Mouse (Mus musculus): Measurements from ENCODE around the gene Ccdc124. TPM values are rescaled to one million over a fixed set of nuclear protein-coding genes. Genes with fewer than 3 reads are reported as not detected.

The Ccdc124 gene
- total and polyA plus RNA-seq, 3 experiments: 36.2 to 82.0 (median 58.7) TPM

DNA sequence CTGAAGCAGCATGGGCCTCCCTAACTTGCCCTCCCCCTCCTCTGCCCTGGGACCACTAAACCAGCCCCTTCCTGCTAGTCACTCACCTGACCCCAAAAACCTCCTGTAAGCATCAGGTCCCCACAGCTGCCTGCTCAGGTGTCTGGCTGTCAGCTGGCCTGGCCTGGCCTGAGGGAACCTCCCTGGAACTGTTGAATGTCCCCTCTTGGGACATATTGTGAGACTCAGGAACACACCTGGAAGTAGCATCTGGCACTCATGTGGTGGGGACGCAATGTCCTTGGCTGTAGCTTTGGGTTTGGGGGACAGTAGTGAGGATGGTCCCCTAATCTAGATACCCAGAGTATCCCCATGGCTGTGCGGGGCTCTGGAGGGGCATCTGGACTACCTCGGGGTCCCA, 39.7 kb downstream of the Ccdc124 start:
- no peaks in the 10 kb centered on the region for H3K27me3 ChIP-seq (replicated peaks)
- no peaks in the 10 kb centered on the region for H3K9me3 ChIP-seq (replicated peaks; ENCODE audit: low read length)
- H3K4me1 ChIP-seq (ENCODE audit: control insufficient read depth in 1 of 2, insufficient read depth in 2 of 2): peaks cover 15 to 27% of the 10 kb centered on the region in 2 experiments
- no peak overlapping the region for H3K27ac ChIP-seq (ENCODE audit: insufficient read depth, low read depth)
- no peak for TF ChIP-seq ZKSCAN1 (IDR thresholded peaks at IDR 0.05; ENCODE audit: borderline replicate concordance, low read depth, low read length)
- no peak for TF ChIP-seq ZMIZ1 (IDR thresholded peaks at IDR 0.05; ENCODE audit: low read depth, low read length)
- no peak for TF ChIP-seq RCOR1 (conservative IDR thresholded peaks at IDR 0.05; ENCODE audit: low read depth, low read length)
- DNase-seq (ENCODE audit: extremely low read depth): no peak
- dilution Hi-C loops (cut with MboI; ENCODE audit: extremely low pct_ligation_motif_present, extremely low pct_unique_long_range_greater_than_20kb, low sequenced_read_pairs): no loop called here
- no peaks in the 10 kb centered on the region for H3K79me2 ChIP-seq (replicated peaks; ENCODE audit: control insufficient read depth, extremely low read depth, insufficient read depth, poor library complexity, severe bottlenecking)
- H3K4me3 ChIP-seq (replicated peaks in 1 of 3; ENCODE audit: low read depth in 2 of 3, low read length in 2 of 3, poor library complexity in 1 of 3): no peak overlapping the region
- in situ Hi-C loops (cut with MboI; ENCODE audit: low pct_ligation_motif_present, low pct_unique_long_range_greater_than_20kb, low sequenced_read_pairs): no loop called here
- peaks cover 12 to 27% of the 10 kb centered on the region in 2 experiments for H3K36me3 ChIP-seq (replicated peaks in 1 of 2; ENCODE audit: control insufficient read depth in 1 of 2, insufficient read depth in 1 of 2, low read length in 1 of 2)
- no peak overlapping the region for H3K4me2 ChIP-seq (ENCODE audit: insufficient read depth, low read depth, poor library complexity, severe bottlenecking)
- H3K9ac ChIP-seq (ENCODE audit: insufficient read depth, low read depth): no peak overlapping the region

DNA sequence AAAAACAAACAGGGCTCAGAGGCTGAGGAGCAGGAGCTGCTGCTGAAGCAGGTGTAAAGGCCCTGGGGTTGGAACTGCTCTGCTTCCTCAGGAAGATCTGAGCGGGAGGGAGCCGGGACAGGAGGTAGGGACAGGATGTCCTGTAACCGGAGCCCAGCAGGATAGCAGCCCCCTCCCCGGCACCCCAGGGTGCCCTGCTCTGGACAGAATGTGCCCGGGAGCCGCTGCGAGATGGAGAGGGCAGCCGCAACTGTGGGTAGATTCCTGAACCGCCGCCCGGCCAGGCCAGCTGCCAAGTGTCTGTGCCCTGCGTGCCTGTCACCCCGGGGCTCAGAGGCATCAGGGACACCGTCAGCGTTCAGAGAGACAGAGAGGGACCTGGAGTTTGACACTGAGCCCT, 40.2 kb downstream of the Ccdc124 start:
- dilution Hi-C loops (cut with MboI; ENCODE audit: extremely low pct_ligation_motif_present, extremely low pct_unique_long_range_greater_than_20kb, low sequenced_read_pairs) (no loop called here), in situ Hi-C loops (cut with MboI; ENCODE audit: low pct_ligation_motif_present, low pct_unique_long_range_greater_than_20kb, low sequenced_read_pairs) (no loop called here)
- no peak for DNase-seq (ENCODE audit: extremely low read depth)
- H3K9ac ChIP-seq (ENCODE audit: insufficient read depth, low read depth): no peak overlapping the region
- TF ChIP-seq E2F4 (IDR thresholded peaks at IDR 0.05; ENCODE audit: insufficient replicate concordance, low read depth, low read length): no peak
- TF ChIP-seq CTCF (conservative IDR thresholded peaks at IDR 0.05 in 1 of 2, IDR thresholded peaks at IDR 0.05 in 1 of 2; ENCODE audit: low read depth in 2 of 2, low read length in 2 of 2): no peak
- TF ChIP-seq IRF4 (IDR thresholded peaks at IDR 0.05; ENCODE audit: low read depth, low read length): no peak
- no peak for TF ChIP-seq HCFC1 (IDR thresholded peaks at IDR 0.05; ENCODE audit: low read depth, low read length)
- TF ChIP-seq ETS1 (conservative IDR thresholded peaks at IDR 0.05; ENCODE audit: low read depth, low read length): no peak
- no peak for TF ChIP-seq USF1 (IDR thresholded peaks at IDR 0.05; ENCODE audit: low read depth, low read length)
- TF ChIP-seq POLR2AphosphoS2 (IDR thresholded peaks at IDR 0.05; ENCODE audit: low read depth, low read length): no peak
- no peak for TF ChIP-seq ZNF384 (IDR thresholded peaks at IDR 0.05; ENCODE audit: low read depth, low read length)
- TF ChIP-seq EP300 (IDR thresholded peaks at IDR 0.05; ENCODE audit: low read length): no peak
- TF ChIP-seq NELFE (IDR thresholded peaks at IDR 0.05; ENCODE audit: low read depth, low read length): no peak
- no peak for TF ChIP-seq CHD1 (IDR thresholded peaks at IDR 0.05; ENCODE audit: low read depth, low read length)
- no peaks in the 10 kb centered on the region for H3K27me3 ChIP-seq (replicated peaks)
- no peak overlapping the region for H3K4me2 ChIP-seq (ENCODE audit: insufficient read depth, low read depth, poor library complexity, severe bottlenecking)
- peak overlapping the region in 1 of 3 experiments; percentile 17 for H3K4me3 ChIP-seq (replicated peaks in 1 of 3; ENCODE audit: low read depth in 2 of 3, low read length in 2 of 3, poor library complexity in 1 of 3)
- H3K4me1 ChIP-seq (ENCODE audit: control insufficient read depth in 1 of 2, insufficient read depth in 2 of 2): peaks cover 14 to 23% of the 10 kb centered on the region in 2 experiments
- H3K9me3 ChIP-seq (replicated peaks; ENCODE audit: low read length): no peaks in the 10 kb centered on the region
- H3K27ac ChIP-seq (ENCODE audit: insufficient read depth, low read depth): no peak overlapping the region
- no peaks in the 10 kb centered on the region for H3K79me2 ChIP-seq (replicated peaks; ENCODE audit: control insufficient read depth, extremely low read depth, insufficient read depth, poor library complexity, severe bottlenecking)
- H3K36me3 ChIP-seq (replicated peaks in 1 of 2; ENCODE audit: control insufficient read depth in 1 of 2, insufficient read depth in 1 of 2, low read length in 1 of 2): peaks cover 12 to 27% of the 10 kb centered on the region in 2 experiments

DNA sequence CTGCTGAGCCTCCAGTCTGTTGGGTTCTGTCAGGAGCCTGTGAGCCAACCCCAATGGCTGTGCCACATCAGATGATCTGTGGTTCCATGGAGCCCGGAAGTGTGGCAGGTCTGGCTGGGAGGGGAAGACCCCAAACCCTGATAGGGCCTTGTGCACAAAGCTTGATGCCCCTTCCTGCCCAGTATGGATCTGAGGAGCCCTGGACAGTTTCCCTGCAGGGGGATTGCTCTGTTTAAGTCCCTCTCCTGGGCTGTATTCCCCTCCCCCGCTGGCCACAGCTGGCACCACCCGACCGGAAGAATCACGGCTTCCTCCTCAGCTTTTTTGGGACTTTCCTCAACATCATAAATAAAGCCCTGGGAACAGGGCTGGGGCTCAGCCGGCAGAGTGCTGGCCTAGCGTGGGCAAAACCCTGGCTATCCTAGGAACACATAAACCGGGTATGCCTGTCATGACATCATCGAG, 40.7 kb downstream of the Ccdc124 start:
- DNase-seq (ENCODE audit: extremely low read depth): peak; percentile 55
- dilution Hi-C loops (cut with MboI; ENCODE audit: extremely low pct_ligation_motif_present, extremely low pct_unique_long_range_greater_than_20kb, low sequenced_read_pairs) (no loop called here), in situ Hi-C loops (cut with MboI; ENCODE audit: low pct_ligation_motif_present, low pct_unique_long_range_greater_than_20kb, low sequenced_read_pairs) (no loop called here)
- peak overlapping the region in 1 of 3 experiments; percentile 17 for H3K4me3 ChIP-seq (replicated peaks in 1 of 3; ENCODE audit: low read depth in 2 of 3, low read length in 2 of 3, poor library complexity in 1 of 3)
- TF ChIP-seq SIN3A (IDR thresholded peaks at IDR 0.05; ENCODE audit: low read length): 0 out of 2 replicates have a peak, but pooled peaks have one; percentile 35
- TF ChIP-seq MAFK (IDR thresholded peaks at IDR 0.05; ENCODE audit: insufficient replicate concordance, low read length): no peak
- TF ChIP-seq MYC (IDR thresholded peaks at IDR 0.05; ENCODE audit: low read depth, low read length): no peak
- peak; percentile 61; the same call in 1 of the 2 replicates for TF ChIP-seq ELF1 (IDR thresholded peaks at IDR 0.05; ENCODE audit: low read depth, low read length)
- TF ChIP-seq CHD2 (IDR thresholded peaks at IDR 0.05; ENCODE audit: low read length): peak; percentile 59; the same call in 1 of the 2 replicates
- TF ChIP-seq ETS1 (conservative IDR thresholded peaks at IDR 0.05; ENCODE audit: low read depth, low read length): peak; percentile 33; the same call in 1 of the 2 replicates
- TF ChIP-seq ZNF384 (IDR thresholded peaks at IDR 0.05; ENCODE audit: low read depth, low read length): no peak
- H3K9me3 ChIP-seq (replicated peaks; ENCODE audit: low read length): no peaks in the 10 kb centered on the region
- H3K4me1 ChIP-seq (ENCODE audit: control insufficient read depth in 1 of 2, insufficient read depth in 2 of 2): peaks cover 13 to 21% of the 10 kb centered on the region in 2 experiments
- no peak overlapping the region for H3K9ac ChIP-seq (ENCODE audit: insufficient read depth, low read depth)
- no peaks in the 10 kb centered on the region for H3K79me2 ChIP-seq (replicated peaks; ENCODE audit: control insufficient read depth, extremely low read depth, insufficient read depth, poor library complexity, severe bottlenecking)
- no peak overlapping the region for H3K27ac ChIP-seq (ENCODE audit: insufficient read depth, low read depth)
- H3K27me3 ChIP-seq (replicated peaks): no peaks in the 10 kb centered on the region
- H3K36me3 ChIP-seq (replicated peaks in 1 of 2; ENCODE audit: control insufficient read depth in 1 of 2, insufficient read depth in 1 of 2, low read length in 1 of 2): peaks cover 12 to 27% of the 10 kb centered on the region in 2 experiments
- no peak overlapping the region for H3K4me2 ChIP-seq (ENCODE audit: insufficient read depth, low read depth, poor library complexity, severe bottlenecking)

Data from CH12.LX (cell line).